Mouse (Mus musculus): Measurements from ENCODE around the gene Wfdc5.

GRCm38 (mm10) chr2:164146556-164146955, 36.0 kb downstream of the Wfdc5 start:
- TF ChIP-seq CTCF (conservative IDR thresholded peaks at IDR 0.05; ENCODE audit: insufficient read depth, insufficient read length, low read depth, low read length) (no peak), POLR2A (IDR thresholded peaks at IDR 0.05; ENCODE audit: low read depth, low read length) (no peak)
